Mouse (Mus musculus) forebrain, embryonic 15.5 days (tissue): ENCODE measurements around the gene Gm5152. TPM values are rescaled to one million over a fixed set of nuclear protein-coding genes. Genes with fewer than 3 reads are reported as not detected.
"Not testable (repeated sequence)": the region's sequence is repeated elsewhere in the genome, so short reads cannot be mapped to it uniquely, and the experiment has no call there.

Source experiments
- ATAC-seq: fragments of 200-750 bp; cut with Nextera tagmentation; replicated peaks from 2 replicates; pipeline ENCODE4 v1.8.0; 2017; ENCODE audit warnings: mild to moderate bottlenecking, moderate TSS enrichment, moderate library complexity
- H3K27ac ChIP-seq: fragments of 300-500 bp; sonication (generic); replicated peaks from 2 replicates; pipeline ENCODE4 v1.5.1; 2015; ENCODE audit warnings: mild to moderate bottlenecking, inconsistent platforms
- H3K27me3 ChIP-seq: fragments of 300-500 bp; sonication (generic); 2 replicates; pipeline ENCODE4 v1.6.1; 2015; ENCODE audit warnings: inconsistent platforms
- H3K36me3 ChIP-seq: fragments of 300-500 bp; sonication (generic); 2 replicates; pipeline ENCODE4 v1.6.1; 2015; ENCODE audit warnings: mild to moderate bottlenecking, inconsistent platforms
- H3K4me1 ChIP-seq: fragments of 300-500 bp; sonication (generic); 2 replicates; pipeline ENCODE4 v1.6.1; 2015; ENCODE audit warnings: inconsistent platforms
- H3K4me2 ChIP-seq: fragments of 300-500 bp; sonication (generic); replicated peaks from 2 replicates; pipeline ENCODE4 v1.6.1; 2015; ENCODE audit warnings: mild to moderate bottlenecking, inconsistent platforms
- H3K4me3 ChIP-seq: fragments of 300-500 bp; sonication (generic); 2 replicates; pipeline ENCODE4 v1.5.1; 2015; ENCODE audit warnings: mild to moderate bottlenecking, inconsistent platforms
- H3K9ac ChIP-seq: fragments of 300-500 bp; sonication (generic); replicated peaks from 2 replicates; pipeline ENCODE4 v1.6.1; 2015; ENCODE audit warnings: mild to moderate bottlenecking, inconsistent platforms
- H3K9me3 ChIP-seq: fragments of 300-500 bp; sonication (generic); 2 replicates; pipeline ENCODE4 v1.6.1; 2016; ENCODE audit warnings: inconsistent platforms
- WGBS: fragments of 180-500 bp; shearing (Covaris S2); methylation state at CpG from one replicate; pipeline ENCODE4 v1.1.7; 2015; ENCODE audit warnings: mixed read lengths; 5-methylcytosine and 5-hydroxymethylcytosine counted together
- polyA plus RNA-seq: library from polyadenylated mRNA; unstranded; fragments of >200 nt; fragmentation: Nextera tagmentation; extraction: Ambion mirVana; gene quantifications from 2 replicates; pipeline ENCODE4 v1.2.1, GENCODE M21; 2015

The Gm5152 gene
- polyA plus RNA-seq: not detected in 2 replicates

GRCm38 (mm10) chr5:10246426-10246825 is at the start of gene Gm5152:
TSS of gene Gm5152 (minus strand) at chr5:10246526.
- H3K27me3 ChIP-seq, H3K4me2 ChIP-seq, H3K4me1 ChIP-seq, ATAC-seq, H3K9me3 ChIP-seq, H3K36me3 ChIP-seq, H3K27ac ChIP-seq, H3K4me3 ChIP-seq, H3K9ac ChIP-seq: not testable (repeated sequence)
- no CpG with 5 or more reads among the region's 1 CpGs for WGBS

GRCm38 (mm10) chr5:10254768-10255167 is 8.4 kb upstream of the Gm5152 start:
- WGBS: 89% methylated on average over 1 of the region's 1 CpGs
- not testable (repeated sequence) for H3K36me3 ChIP-seq, ATAC-seq, H3K27ac ChIP-seq, H3K9me3 ChIP-seq, H3K4me3 ChIP-seq, H3K4me1 ChIP-seq, H3K27me3 ChIP-seq, H3K4me2 ChIP-seq, H3K9ac ChIP-seq

GRCm38 (mm10) chr5:10245770-10246169 is 556 bp downstream of the Gm5152 start:
- not testable (repeated sequence) for H3K36me3 ChIP-seq, H3K9me3 ChIP-seq, H3K4me2 ChIP-seq, H3K9ac ChIP-seq, H3K27ac ChIP-seq, H3K4me3 ChIP-seq, H3K4me1 ChIP-seq, H3K27me3 ChIP-seq, ATAC-seq

- H3K4me1 ChIP-seq, H3K36me3 ChIP-seq, H3K27me3 ChIP-seq, H3K27ac ChIP-seq, H3K9me3 ChIP-seq, H3K9ac ChIP-seq, H3K4me2 ChIP-seq, H3K4me3 ChIP-seq, ATAC-seq: not testable (repeated sequence)
- WGBS: 93% methylated on average over 3 of the region's 3 CpGs
Observed at GRCm38 (mm10) chr5:10240436-10240835, 5.9 kb downstream of the Gm5152 start.

GRCm38 (mm10) chr5:10220317-10220716 is 26.0 kb downstream of the Gm5152 start:
- H3K4me2 ChIP-seq: no peak overlapping the region
- H3K9me3 ChIP-seq: no peaks in the 10 kb centered on the region
- H3K36me3 ChIP-seq: no peaks in the 10 kb centered on the region
- ATAC-seq: no peak
- H3K27me3 ChIP-seq: no peaks in the 10 kb centered on the region
- H3K27ac ChIP-seq: no peak overlapping the region
- H3K4me1 ChIP-seq: no peaks in the 10 kb centered on the region
- H3K4me3 ChIP-seq: no peak overlapping the region
- H3K9ac ChIP-seq: no peak overlapping the region

- Histone ChIP-seq H3K36me3 (no peaks in the 10 kb centered on the region), H3K4me1 (no peaks in the 10 kb centered on the region), H3K9me3 (no peaks in the 10 kb centered on the region), H3K27me3 (no peaks in the 10 kb centered on the region), H3K27ac (no peak overlapping the region), H3K4me3 (no peak overlapping the region), H3K9ac (no peak overlapping the region), H3K4me2 (no peak overlapping the region)
- 95% methylated on average over 1 of the region's 1 CpGs for WGBS
- ATAC-seq: no peak
Observed at GRCm38 (mm10) chr5:10203067-10203466, 43.3 kb downstream of the Gm5152 start.

- WGBS: 84% methylated on average over 1 of the region's 1 CpGs
- no peak overlapping the region for H3K27ac ChIP-seq
- H3K9ac ChIP-seq: no peak overlapping the region
Observed at GRCm38 (mm10) chr5:10196880-10197279, 49.4 kb downstream of the Gm5152 start.

More at GRCm38 (mm10) chr5:10196880-10197279, 49.4 kb downstream of the Gm5152 start:
- Histone ChIP-seq H3K4me3 (no peak overlapping the region), H3K4me1 (no peaks in the 10 kb centered on the region), H3K27me3 (no peaks in the 10 kb centered on the region), H3K4me2 (no peak overlapping the region), H3K9me3 (no peaks in the 10 kb centered on the region), H3K36me3 (no peaks in the 10 kb centered on the region)
- no peak for ATAC-seq
